Mouse (Mus musculus) left cerebral cortex, postnatal 14 days (tissue): ENCODE data around the gene Serinc5. TPM values are rescaled to one million over a fixed set of nuclear protein-coding genes. Genes with fewer than 3 reads are reported as not detected.
"Not testable (repeated sequence)": the region's sequence is repeated elsewhere in the genome, so short reads cannot be mapped to it uniquely, and the experiment has no call there.

Experiments
- DNase-seq, 2 experiments: peaks; one replicate each; pipeline ENCODE4 v3.0.0; 2021 to 2022; ENCODE audit warnings: low spot score in 2 of 2, mixed read lengths in 1 of 2
- intact Hi-C: fragments of 180-260 bp; cut with DNase I; formaldehyde crosslinking; loops from one replicate; pipeline ENCODE4 v1.15.1; 2025
- total RNA-seq, 2 experiments: library from RNA; stranded (reverse); gene quantifications; 2 replicates each; pipeline ENCODE4 v1.2.3; 2021

Serinc5 gene
- total RNA-seq, 2 experiments from 2014 or later = 60.2 to 73.2 TPM

- intact Hi-C loops = no loop called here
- DNase-seq = no peak
These were observed 40.1 kb downstream of the Serinc5 start for GRCm38 (mm10) chr13:92650956-92651355.

- no peak for DNase-seq
- intact Hi-C loops = no loop called here
These were observed 41.6 kb downstream of the Serinc5 start for GRCm38 (mm10) chr13:92652498-92652897.

GRCm38 (mm10) chr13:92653283-92653682 is 42.4 kb downstream of the Serinc5 start:
- DNase-seq = no peak
- intact Hi-C loops = no loop called here

- intact Hi-C loops = no loop called here
- no peak for DNase-seq
These were observed 46.1 kb downstream of the Serinc5 start for GRCm38 (mm10) chr13:92656815-92657513.

- no peak for DNase-seq
- intact Hi-C loops = no loop called here
These were observed 48.7 kb downstream of the Serinc5 start for GRCm38 (mm10) chr13:92659611-92660010.

DNA sequence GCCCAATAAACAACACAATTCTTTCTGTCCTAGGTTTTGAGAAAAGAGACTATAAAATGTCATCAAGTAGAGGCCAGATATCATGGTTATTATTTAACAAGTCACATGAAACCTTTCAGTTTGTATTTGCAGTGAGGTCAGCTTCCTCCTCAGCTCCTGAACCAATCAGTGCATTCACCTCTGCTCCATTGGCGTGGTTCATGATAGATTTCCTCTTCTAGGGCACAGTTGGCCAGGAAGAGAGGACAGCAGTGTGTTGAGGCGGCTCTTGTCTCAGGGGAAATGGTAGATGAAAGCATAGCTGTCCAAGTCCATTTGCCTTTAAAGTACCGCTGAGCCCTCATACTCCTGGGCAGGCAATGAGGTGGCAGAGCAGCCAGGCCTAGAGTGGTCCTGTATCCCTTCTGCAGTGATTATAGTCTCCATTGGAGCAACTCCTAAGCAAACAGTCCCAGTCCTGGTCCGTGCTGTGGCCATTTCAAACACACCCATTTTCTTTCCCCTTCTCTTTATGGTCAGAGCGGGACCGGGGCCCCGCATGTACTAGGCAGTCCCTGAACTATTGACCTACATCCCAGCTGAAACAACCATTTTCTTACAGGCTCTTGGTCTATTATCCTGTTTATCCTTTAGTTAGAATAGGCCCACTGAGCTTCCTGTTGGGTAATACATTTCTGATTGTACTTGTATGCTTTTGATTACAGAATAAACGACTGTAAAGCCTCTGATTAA is 51.8 kb downstream of the Serinc5 start:
- intact Hi-C loops = no loop called here
- DNase-seq = no peak

DNA sequence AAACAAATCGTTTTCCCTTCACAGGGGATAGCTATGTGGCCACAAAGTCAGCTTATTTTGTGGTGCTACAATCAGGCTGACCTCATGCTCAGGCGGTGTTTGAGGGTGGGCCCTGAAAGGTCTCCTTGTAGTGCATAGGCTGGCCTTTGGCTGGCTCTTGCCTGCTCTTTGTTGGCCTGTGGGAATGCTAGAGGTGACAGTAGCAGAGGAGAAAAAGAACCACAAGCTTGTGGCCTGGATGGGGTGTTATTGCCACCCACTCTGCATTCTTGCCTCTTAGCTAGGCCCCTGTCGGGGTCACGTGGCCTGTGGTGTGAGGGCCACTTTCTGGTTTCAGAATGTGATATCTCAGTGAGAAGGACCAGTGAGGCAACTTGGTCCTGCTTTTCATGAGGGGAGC is 54.1 kb downstream of the Serinc5 start:
- intact Hi-C loops = no loop called here
- no peak for DNase-seq

GRCm38 (mm10) chr13:92668214-92668985 is 57.5 kb downstream of the Serinc5 start:
- intact Hi-C loops = no loop called here
- DNase-seq = peak in 1 of 2 experiments; percentile 64

GRCm38 (mm10) chr13:92671727-92672126 is 60.8 kb downstream of the Serinc5 start:
- no peak for DNase-seq
- intact Hi-C loops = no loop called here

DNA sequence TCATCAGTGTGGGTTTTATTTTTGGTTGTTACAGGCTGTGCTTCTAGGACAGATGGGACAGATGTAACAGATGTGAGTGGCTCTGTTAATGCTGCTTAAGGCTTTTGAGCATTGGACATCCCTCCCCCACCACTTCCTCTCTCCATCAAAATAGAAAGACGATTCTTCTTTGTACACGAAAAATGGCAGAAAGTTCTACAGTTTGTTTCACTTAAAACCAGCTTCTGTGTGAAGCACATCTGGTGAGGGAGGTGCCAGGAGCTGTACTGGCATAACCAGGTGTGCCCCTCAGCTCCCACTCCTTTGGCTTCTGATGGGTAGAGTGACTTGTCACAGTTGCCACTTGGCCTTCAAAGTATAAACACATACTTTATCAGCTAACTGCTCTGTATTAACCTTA is 63.8 kb downstream of the Serinc5 start:
- no peak for DNase-seq
- intact Hi-C loops = no loop called here

GRCm38 (mm10) chr13:92675308-92675707 is 64.4 kb downstream of the Serinc5 start:
- DNase-seq = no peak
- intact Hi-C loops = no loop called here

DNA sequence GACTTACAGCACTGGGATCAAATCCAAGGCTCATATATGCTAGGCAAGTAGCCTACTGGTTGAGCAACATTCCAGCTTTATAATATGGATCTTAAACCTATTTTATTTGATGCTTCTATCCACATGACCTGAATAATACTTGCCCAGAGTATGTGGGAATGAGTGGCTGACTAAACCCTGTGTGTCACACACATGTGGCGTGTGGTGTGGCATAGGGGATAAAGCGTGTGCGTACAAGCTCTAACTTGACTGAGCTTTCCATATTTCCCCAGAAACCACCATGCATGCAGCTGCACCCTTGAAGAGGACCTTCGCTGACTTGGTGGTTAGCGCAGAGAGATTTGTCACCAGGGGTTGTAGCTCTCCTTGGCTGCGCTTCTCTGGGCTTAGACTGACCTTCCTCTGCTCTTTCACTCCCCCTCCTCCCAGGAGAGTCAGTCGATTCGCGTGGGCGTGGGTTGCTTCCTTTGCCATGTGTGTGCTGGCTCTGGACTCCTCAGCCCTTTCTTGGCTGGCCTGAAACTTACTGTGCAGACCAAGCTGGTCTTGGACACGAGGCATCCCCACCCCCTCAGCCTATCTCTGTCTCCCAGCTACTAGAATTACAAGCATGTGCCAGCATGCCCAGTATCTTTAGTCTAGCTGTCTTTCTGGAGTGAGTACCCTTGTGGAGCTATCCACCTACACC is 65.2 kb downstream of the Serinc5 start:
- DNase-seq = no peak
- intact Hi-C loops = no loop called here

- intact Hi-C loops = no loop called here
- DNase-seq = no peak
These were observed 66.8 kb downstream of the Serinc5 start for GRCm38 (mm10) chr13:92677656-92678055.

DNA sequence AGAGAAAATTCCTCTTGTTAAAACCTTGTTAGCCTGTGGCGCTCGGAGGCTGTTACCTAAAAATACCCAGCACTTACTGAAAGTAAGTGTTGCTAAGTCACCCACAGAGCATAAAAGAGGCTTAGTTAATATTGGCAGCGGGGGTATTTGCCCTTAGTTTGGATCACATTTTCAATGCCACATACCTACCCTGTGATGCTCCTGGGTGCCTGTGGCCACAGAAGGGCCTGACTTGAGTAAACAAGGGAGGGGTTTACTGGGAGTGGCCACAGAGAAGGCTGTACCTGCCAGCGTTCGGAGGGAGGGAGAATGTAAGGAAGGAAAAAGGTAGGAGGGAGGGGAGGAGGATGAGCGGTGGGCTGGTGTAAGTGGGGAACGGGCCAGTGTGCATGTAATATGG is 68.8 kb downstream of the Serinc5 start:
- intact Hi-C loops = no loop called here
- no peak for DNase-seq

DNA sequence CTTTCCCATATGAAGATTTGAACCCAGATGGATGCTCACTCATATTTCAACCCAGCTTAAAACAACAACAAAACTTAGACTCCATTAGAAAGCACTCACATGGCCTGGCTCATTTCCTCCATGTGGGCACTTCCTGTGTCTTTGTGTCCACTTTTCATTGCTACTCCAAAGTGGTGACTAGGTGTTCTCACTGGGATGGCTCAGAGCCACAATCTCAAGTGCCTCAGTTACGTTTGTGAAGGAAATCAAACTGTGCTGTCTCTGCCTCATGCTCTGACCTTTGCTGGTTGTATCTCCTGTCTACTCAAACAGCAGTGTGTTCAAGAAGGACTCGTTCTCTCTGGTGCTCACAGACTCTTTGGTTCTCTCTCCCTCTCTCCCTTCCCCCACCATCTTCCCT is 70.7 kb downstream of the Serinc5 start:
- intact Hi-C loops = no loop called here
- no peak for DNase-seq

DNA sequence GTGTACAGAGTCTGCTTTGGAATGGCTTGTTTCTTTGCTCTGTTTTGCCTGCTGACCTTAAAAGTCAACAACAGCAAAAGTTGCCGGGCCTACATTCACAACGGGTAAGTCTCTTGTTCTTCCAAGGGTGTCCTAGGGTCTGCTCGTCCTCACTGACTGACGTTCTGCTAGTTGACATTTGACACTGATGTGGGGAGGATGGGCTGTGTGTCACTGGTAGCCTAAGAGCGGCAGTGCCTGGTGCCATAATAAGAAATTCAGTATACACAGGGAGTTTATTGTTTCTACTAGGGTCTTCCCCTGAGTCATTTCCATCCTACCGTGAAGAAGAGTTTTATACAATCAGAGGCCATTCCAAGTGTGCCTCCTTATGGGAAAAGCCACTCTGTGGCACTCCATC is 71.9 kb downstream of the Serinc5 start:
- intact Hi-C loops = no loop called here
- DNase-seq = no peak

GRCm38 (mm10) chr13:92683464-92683863 is 72.6 kb downstream of the Serinc5 start:
- intact Hi-C loops = no loop called here
- no peak for DNase-seq

DNA sequence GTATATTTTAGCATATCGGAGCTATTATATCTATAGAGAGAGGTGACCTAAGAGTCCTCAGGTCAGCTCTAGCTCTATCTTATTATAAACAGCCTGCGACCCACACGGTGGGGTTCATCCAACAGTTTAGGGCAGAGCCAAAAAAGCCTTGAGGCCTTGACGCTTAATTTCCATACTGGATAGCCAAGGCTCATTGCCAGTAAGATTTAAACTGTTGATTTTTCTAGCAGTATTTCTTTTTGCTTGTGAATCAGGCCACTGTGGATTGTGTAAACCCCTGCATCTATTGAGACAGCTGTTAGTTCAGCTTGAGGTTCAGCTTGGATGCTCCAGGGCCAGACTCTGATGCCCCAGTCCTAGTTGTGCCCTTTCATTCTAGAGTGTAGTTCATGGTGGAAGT is 73.4 kb downstream of the Serinc5 start:
- intact Hi-C loops = no loop called here
- DNase-seq = no peak

DNA sequence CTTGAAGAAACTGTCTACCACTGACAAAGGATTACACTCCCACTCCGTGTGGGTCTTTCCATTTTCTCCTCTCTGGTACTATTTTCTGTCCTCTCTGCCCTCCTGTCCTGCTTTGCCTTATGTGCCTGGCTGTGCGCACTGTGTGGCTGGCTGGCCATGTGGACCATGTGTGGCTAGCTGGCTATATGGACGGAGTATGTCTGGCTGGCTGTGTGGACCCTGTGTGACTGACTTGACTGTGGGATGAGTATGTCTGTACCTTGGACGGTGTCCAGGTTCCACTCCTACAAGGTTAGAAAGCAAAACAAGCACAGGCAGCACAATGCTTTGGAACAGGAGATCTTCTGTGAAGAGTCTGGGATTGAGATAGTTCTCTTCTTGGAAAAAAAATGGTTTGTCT is 74.4 kb downstream of the Serinc5 start:
- intact Hi-C loops = no loop called here
- no peak for DNase-seq

DNA sequence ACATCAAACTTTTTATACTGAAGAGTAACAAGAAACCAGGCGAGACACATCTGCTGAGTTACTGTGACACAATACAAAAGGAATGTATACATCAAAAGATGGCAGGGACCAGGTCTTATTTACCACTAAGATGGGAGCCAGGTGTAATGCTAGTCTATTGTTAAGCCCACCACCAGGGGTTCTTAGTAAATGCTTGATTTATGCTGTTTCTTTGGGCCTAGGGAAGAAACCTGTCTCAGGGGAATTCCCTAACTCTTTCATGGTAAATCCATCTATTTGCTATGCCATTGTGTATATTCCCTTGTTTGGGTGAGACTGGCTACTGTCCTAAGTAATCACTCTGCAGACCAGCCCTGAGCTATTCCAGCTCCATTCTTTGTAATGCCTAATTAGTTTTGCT is 76.3 kb downstream of the Serinc5 start:
- DNase-seq, intact Hi-C loops: not testable (repeated sequence)
